18 mouse cellular contexts compared by ENCODE assay signal in the genomic region with DNA sequence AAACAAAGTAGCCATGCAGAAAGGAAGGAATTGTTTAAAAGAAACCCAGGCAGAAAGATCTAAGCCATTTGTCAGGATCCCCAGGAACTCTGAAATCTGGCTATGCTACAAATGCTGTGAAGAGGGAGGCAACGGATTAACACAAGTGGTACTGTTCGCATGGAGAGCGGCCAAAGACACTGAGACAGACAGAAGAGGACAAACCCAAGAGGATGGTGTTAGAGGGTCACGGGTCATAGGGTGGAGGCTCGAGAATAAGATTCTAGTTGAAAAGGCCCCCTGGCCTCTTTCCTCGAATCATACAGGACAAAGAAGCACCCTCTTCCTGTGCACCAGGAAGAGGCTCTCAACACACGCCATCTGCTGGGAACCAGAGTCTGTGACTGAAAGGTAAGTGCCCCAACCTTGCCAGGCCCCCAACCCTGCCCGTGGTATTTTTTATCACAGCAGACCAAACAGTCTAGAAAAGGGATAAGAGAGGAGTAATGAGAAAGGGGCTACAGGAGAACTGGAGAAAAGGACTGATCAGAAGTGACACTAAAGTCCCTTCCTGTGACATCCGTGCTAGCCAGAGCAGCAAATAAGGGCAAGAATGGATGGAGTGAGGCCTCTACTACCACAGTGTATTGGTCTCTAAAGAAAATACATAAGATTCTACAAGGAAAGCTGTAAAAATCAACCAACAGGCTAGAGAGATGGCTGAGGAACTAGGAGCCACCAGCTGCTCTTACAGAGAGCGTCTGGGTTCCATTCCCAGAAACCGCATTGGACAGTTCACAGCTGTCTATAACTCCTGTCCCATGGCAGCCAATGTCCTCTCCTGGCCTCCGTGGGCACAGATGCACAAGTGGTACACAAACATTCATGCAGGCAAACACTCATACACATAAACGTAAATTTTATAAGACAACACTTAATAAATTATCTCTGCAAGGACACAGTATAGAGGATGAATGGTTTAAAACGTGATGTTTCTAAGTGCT. TPM values are rescaled to one million over a fixed set of nuclear protein-coding genes. Genes with fewer than 3 reads are reported as not detected.
DNase-seq lines count a peak whose midpoint lies in the region; ATAC-seq and TF ChIP-seq lines count a peak whose summit lies in the region.
"Had no signal": no experiment of that assay in that cellular context is flagged by ENCODE, and none has a peak within 500 bp of the region (broad histone marks: within the 10 kb centered on the region; RNA-seq: fewer than 3 reads in every experiment).

No protein-coding gene starts in this region.

- no peak overlapping the region; the same call in 1 of the 2 replicates for H3K27ac ChIP-seq in liver, embryonic 11.5 days (ENCODE audit: low read depth, low read length)
- H3K27ac ChIP-seq in liver, embryonic 14.5 days = no peak overlapping the region
- H3K27ac ChIP-seq: embryonic facial prominence, embryonic 15.5 days; forebrain, embryonic 12.5 days; hindbrain, embryonic 12.5 days; limb, embryonic 12.5 days; midbrain, embryonic 13.5 days had no signal

- H3K9ac ChIP-seq in liver, embryonic 11.5 days (ENCODE audit: low read depth, low read length) = no peak overlapping the region
- H3K9ac ChIP-seq in liver, embryonic 14.5 days (replicated peaks) = no peak overlapping the region
- H3K9ac ChIP-seq: embryonic facial prominence, embryonic 15.5 days; forebrain, embryonic 12.5 days; hindbrain, embryonic 12.5 days; limb, embryonic 12.5 days; midbrain, embryonic 13.5 days had no signal

- no peaks in the 10 kb centered on the region for H3K9me3 ChIP-seq in liver, embryonic 11.5 days (ENCODE audit: control insufficient read depth, low read length)
- no peaks in the 10 kb centered on the region for H3K9me3 ChIP-seq in liver, embryonic 14.5 days (ENCODE audit: control insufficient read depth, low read length)
- H3K9me3 ChIP-seq: embryonic facial prominence, embryonic 15.5 days; forebrain, embryonic 12.5 days; hindbrain, embryonic 12.5 days; limb, embryonic 12.5 days; midbrain, embryonic 13.5 days had no signal

- H3K27me3 ChIP-seq in liver, embryonic 11.5 days (replicated peaks; ENCODE audit: control insufficient read depth, insufficient read depth, low read length) = no peaks in the 10 kb centered on the region
- H3K27me3 ChIP-seq in liver, embryonic 14.5 days (ENCODE audit: control insufficient read depth, insufficient read depth, low read length) = no peaks in the 10 kb centered on the region
- H3K27me3 ChIP-seq: embryonic facial prominence, embryonic 15.5 days; forebrain, embryonic 12.5 days; hindbrain, embryonic 12.5 days; limb, embryonic 12.5 days; midbrain, embryonic 13.5 days had no signal

- DNase-seq in cerebellum, adult 9-10 months = peak; percentile 63
- no peak for DNase-seq in cerebellum, adult 8-10 months
- no peak for DNase-seq in liver, embryonic 11.5 days (ENCODE audit: low spot score)
- no peak for DNase-seq in liver
- peak; percentile 54 for DNase-seq in brain, adult 2 months (ENCODE audit: low read depth, low spot score)
- DNase-seq in liver, embryonic 14.5 days (ENCODE audit: low read depth in 3 of 3, low spot score in 3 of 3) = no peak
- no peak for DNase-seq in B cell, adult 2 months
- DNase-seq in embryo, embryonic 10 days (ENCODE audit: low spot score) = no peak
- DNase-seq: heart, adult 11 months; kidney, adult 11 months; kidney, postnatal 4 days; lung, postnatal 10 days; spleen, adult 18-20 months had no signal

- no peak overlapping the region for H3K4me3 ChIP-seq in liver, embryonic 11.5 days (ENCODE audit: low read depth, low read length)
- no peak overlapping the region for H3K4me3 ChIP-seq in liver, embryonic 14.5 days (ENCODE audit: insufficient read depth in 1 of 2, low read depth in 2 of 2, low read length in 2 of 2)
- H3K4me3 ChIP-seq: embryonic facial prominence, embryonic 15.5 days; forebrain, embryonic 12.5 days; hindbrain, embryonic 12.5 days; limb, embryonic 12.5 days; midbrain, embryonic 13.5 days had no signal

- peak; percentile 65 for ATAC-seq in liver, embryonic 11.5 days (replicated peaks; ENCODE audit: low FRiP score)
- peak; percentile 55; the same call in 1 of the 2 replicates for ATAC-seq in liver, embryonic 14.5 days (ENCODE audit: insufficient read depth)
- ATAC-seq: midbrain, embryonic 13.5 days had no signal

- TF ChIP-seq CTCF in liver, embryonic 14.5 days (IDR thresholded peaks at IDR 0.05; ENCODE audit: low read depth) = peak; percentile 14; the same call in 1 of the 2 replicates

- WGBS in liver, embryonic 11.5 days = 60% methylated on average over 14 of the region's 14 CpGs
- WGBS in liver, embryonic 14.5 days (ENCODE audit: insufficient replicate concordance) = 46% methylated on average over 14 of the region's 14 CpGs

- H3K4me2 ChIP-seq in liver, embryonic 11.5 days = peak overlapping the region; percentile 0; the same call in 1 of the 2 replicates
- peak overlapping the region; percentile 25 for H3K4me2 ChIP-seq in liver, embryonic 14.5 days (ENCODE audit: low read depth)
- H3K4me2 ChIP-seq: embryonic facial prominence, embryonic 15.5 days; forebrain, embryonic 12.5 days; hindbrain, embryonic 12.5 days; limb, embryonic 12.5 days; midbrain, embryonic 13.5 days had no signal

- H3K4me1 ChIP-seq in liver, embryonic 11.5 days (replicated peaks; ENCODE audit: control insufficient read depth, insufficient read depth, low read length) = peaks cover 37% of the 10 kb centered on the region
- peaks cover 15 to 40% of the 10 kb centered on the region in 2 experiments for H3K4me1 ChIP-seq in liver, embryonic 14.5 days (replicated peaks; ENCODE audit: control insufficient read depth in 2 of 2, insufficient read depth in 2 of 2, low read length in 1 of 2)

- no peaks in the 10 kb centered on the region for H3K36me3 ChIP-seq in liver, embryonic 11.5 days (ENCODE audit: control insufficient read depth, insufficient read depth, low read length)
- H3K36me3 ChIP-seq in liver, embryonic 14.5 days (replicated peaks; ENCODE audit: control insufficient read depth, insufficient read depth, low read depth) = no peaks in the 10 kb centered on the region
- H3K36me3 ChIP-seq: embryonic facial prominence, embryonic 15.5 days; forebrain, embryonic 12.5 days; hindbrain, embryonic 12.5 days; limb, embryonic 12.5 days; midbrain, embryonic 13.5 days had no signal

- TF ChIP-seq EP300 in liver, embryonic 14.5 days (IDR thresholded peaks at IDR 0.05; ENCODE audit: low read depth) = no peak

RNA-seq across cellular contexts. Expression of a gene that starts 24.6 kb away (rescaled TPM):
- polyA plus RNA-seq in liver, embryonic 11.5 days (2014; fragmentation: Nextera tagmentation; extraction: Ambion mirVana) = 4.2 and 4.9 TPM in 2 replicates
- polyA plus RNA-seq in liver, embryonic 14.5 days (2012; rRNA removed) = 4.3 and 5.7 TPM in 2 replicates
- 2.1 and 2.3 TPM in 2 replicates for polyA plus RNA-seq in liver, embryonic 14.5 days (2014; fragmentation: Nextera tagmentation; extraction: Ambion mirVana)

Comparison
In these comparisons a context has a peak if more than half of its experiments do, and no peak if none do; other contexts are left out.
1. DNase-seq: peak in cerebellum, adult 9-10 months (single experiment) and brain, adult 2 months (single experiment); none in cerebellum, adult 8-10 months (single experiment), liver, embryonic 11.5 days (single experiment), liver (single experiment), liver, embryonic 14.5 days (0 of 3), B cell, adult 2 months (0 of 2) and embryo, embryonic 10 days (single experiment).